Mouse (Mus musculus): ENCODE data around the gene Zcchc4. TPM values are rescaled to one million over a fixed set of nuclear protein-coding genes. Genes with fewer than 3 reads are reported as not detected.

Zcchc4 gene
- polyA plus RNA-seq, 1 experiment from 2014 or later, result 23.7 TPM

- Histone ChIP-seq H3K4me2 (ENCODE audit: low read depth, severe bottlenecking) (no peak overlapping the region; the same call in 1 of the 2 replicates), H3K4me1 (ENCODE audit: control insufficient read depth, insufficient read depth, low read length) (peaks cover 11% of the 10 kb centered on the region), H3K9ac (ENCODE audit: low read length) (no peak overlapping the region), H3K9me3 (ENCODE audit: control insufficient read depth, low read length) (no peaks in the 10 kb centered on the region), H3K4me3 (ENCODE audit: low read depth, low read length) (no peak overlapping the region), H3K27me3 (ENCODE audit: control insufficient read depth, insufficient read depth, low read length) (no peaks in the 10 kb centered on the region), H3K27ac (replicated peaks; ENCODE audit: low read depth, low read length) (peak overlapping the region; percentile 80; the same call in 1 of the 2 replicates), H3K36me3 (ENCODE audit: control insufficient read depth, insufficient read depth, low read length) (no peaks in the 10 kb centered on the region)
- DNase-seq (ENCODE audit: low spot score) (no peak), ATAC-seq (ENCODE audit: insufficient number of reproducible peaks, low FRiP score, low TSS enrichment, low read depth) (no peak)
Observed at GRCm38 (mm10) chr5:52833005-52833404, 57.8 kb downstream of the Zcchc4 start.

GRCm38 (mm10) chr5:52833761-52834274 is 58.6 kb downstream of the Zcchc4 start, which contains the start of gene Anapc4:
Gene Anapc4, plus strand, starts transcription at chr5:52834012.
- peak; percentile 100 for ATAC-seq (ENCODE audit: insufficient number of reproducible peaks, low FRiP score, low TSS enrichment, low read depth)
- under 1% methylated on average over 50 of the region's 50 CpGs for WGBS

GRCm38 (mm10) chr5:52834386-52834785 is 59.2 kb downstream of the Zcchc4 start:
- peak overlapping the region; percentile 93 for H3K9ac ChIP-seq (ENCODE audit: low read length)
- ATAC-seq (ENCODE audit: insufficient number of reproducible peaks, low FRiP score, low TSS enrichment, low read depth) (no peak), DNase-seq (ENCODE audit: low spot score) (no peak)
- peak overlapping the region; percentile 80 for H3K27ac ChIP-seq (replicated peaks; ENCODE audit: low read depth, low read length)
- no peaks in the 10 kb centered on the region for H3K27me3 ChIP-seq (ENCODE audit: control insufficient read depth, insufficient read depth, low read length)
- peak overlapping the region; percentile 71 for H3K4me3 ChIP-seq (ENCODE audit: low read depth, low read length)
- H3K4me2 ChIP-seq (ENCODE audit: low read depth, severe bottlenecking), result peak overlapping the region; percentile 75
- H3K36me3 ChIP-seq (ENCODE audit: control insufficient read depth, insufficient read depth, low read length), result no peaks in the 10 kb centered on the region
- WGBS, result 11% methylated on average over 8 of the region's 8 CpGs
- H3K9me3 ChIP-seq (ENCODE audit: control insufficient read depth, low read length), result no peaks in the 10 kb centered on the region
- peaks cover 11% of the 10 kb centered on the region for H3K4me1 ChIP-seq (ENCODE audit: control insufficient read depth, insufficient read depth, low read length)

More at GRCm38 (mm10) chr5:52833761-52834274, 58.6 kb downstream of the Zcchc4 start, which contains the start of gene Anapc4:
- Histone ChIP-seq H3K27me3 (ENCODE audit: control insufficient read depth, insufficient read depth, low read length) (no peaks in the 10 kb centered on the region), H3K4me3 (ENCODE audit: low read depth, low read length) (peak within 1 kb of the TSS; percentile 71), H3K27ac (replicated peaks; ENCODE audit: low read depth, low read length) (peak within 1 kb of the TSS; percentile 80), H3K9ac (ENCODE audit: low read length) (peak within 1 kb of the TSS; percentile 93), H3K4me2 (ENCODE audit: low read depth, severe bottlenecking) (peak within 1 kb of the TSS; percentile 75), H3K36me3 (ENCODE audit: control insufficient read depth, insufficient read depth, low read length) (no peaks in the 10 kb centered on the region), H3K4me1 (ENCODE audit: control insufficient read depth, insufficient read depth, low read length) (peaks cover 11% of the 10 kb centered on the region), H3K9me3 (ENCODE audit: control insufficient read depth, low read length) (no peaks in the 10 kb centered on the region)
- peak; percentile 100 for DNase-seq (ENCODE audit: low spot score)

- Histone ChIP-seq H3K4me1 (ENCODE audit: control insufficient read depth, insufficient read depth, low read length) (no peaks in the 10 kb centered on the region), H3K27ac (replicated peaks; ENCODE audit: low read depth, low read length) (no peak overlapping the region), H3K4me3 (ENCODE audit: low read depth, low read length) (no peak overlapping the region), H3K9me3 (ENCODE audit: control insufficient read depth, low read length) (no peaks in the 10 kb centered on the region), H3K36me3 (ENCODE audit: control insufficient read depth, insufficient read depth, low read length) (peaks cover 2% of the 10 kb centered on the region; the same call in 1 of the 2 replicates), H3K27me3 (ENCODE audit: control insufficient read depth, insufficient read depth, low read length) (no peaks in the 10 kb centered on the region), H3K9ac (ENCODE audit: low read length) (no peak overlapping the region), H3K4me2 (ENCODE audit: low read depth, severe bottlenecking) (no peak overlapping the region)
- 96% methylated on average over 7 of the region's 7 CpGs for WGBS
- no peak for ATAC-seq (ENCODE audit: insufficient number of reproducible peaks, low FRiP score, low TSS enrichment, low read depth)
- no peak for DNase-seq (ENCODE audit: low spot score)
Observed at GRCm38 (mm10) chr5:52844319-52844718, 69.1 kb downstream of the Zcchc4 start.

- Histone ChIP-seq H3K27me3 (ENCODE audit: control insufficient read depth, insufficient read depth, low read length) (no peaks in the 10 kb centered on the region), H3K27ac (replicated peaks; ENCODE audit: low read depth, low read length) (no peak overlapping the region), H3K36me3 (ENCODE audit: control insufficient read depth, insufficient read depth, low read length) (peaks cover 15% of the 10 kb centered on the region), H3K4me2 (ENCODE audit: low read depth, severe bottlenecking) (no peak overlapping the region), H3K9me3 (ENCODE audit: control insufficient read depth, low read length) (no peaks in the 10 kb centered on the region), H3K9ac (ENCODE audit: low read length) (no peak overlapping the region), H3K4me3 (ENCODE audit: low read depth, low read length) (no peak overlapping the region), H3K4me1 (ENCODE audit: control insufficient read depth, insufficient read depth, low read length) (no peaks in the 10 kb centered on the region)
- ATAC-seq (ENCODE audit: insufficient number of reproducible peaks, low FRiP score, low TSS enrichment, low read depth), result no peak
- DNase-seq (ENCODE audit: low spot score), result no peak
- 84% methylated on average over 5 of the region's 5 CpGs for WGBS
Observed at GRCm38 (mm10) chr5:52855727-52856126, 80.5 kb downstream of the Zcchc4 start.

- Histone ChIP-seq H3K4me2 (ENCODE audit: low read depth, severe bottlenecking) (no peak overlapping the region), H3K27ac (replicated peaks; ENCODE audit: low read depth, low read length) (no peak overlapping the region), H3K27me3 (ENCODE audit: control insufficient read depth, insufficient read depth, low read length) (no peaks in the 10 kb centered on the region), H3K4me3 (ENCODE audit: low read depth, low read length) (no peak overlapping the region), H3K9ac (ENCODE audit: low read length) (no peak overlapping the region), H3K9me3 (ENCODE audit: control insufficient read depth, low read length) (no peaks in the 10 kb centered on the region), H3K4me1 (ENCODE audit: control insufficient read depth, insufficient read depth, low read length) (no peaks in the 10 kb centered on the region), H3K36me3 (ENCODE audit: control insufficient read depth, insufficient read depth, low read length) (peaks cover 18% of the 10 kb centered on the region)
- 93% methylated on average over 8 of the region's 8 CpGs for WGBS
- no peak for DNase-seq (ENCODE audit: low spot score)
- ATAC-seq (ENCODE audit: insufficient number of reproducible peaks, low FRiP score, low TSS enrichment, low read depth), result no peak
Observed at GRCm38 (mm10) chr5:52864446-52864845, 89.2 kb downstream of the Zcchc4 start.

- no peak for ATAC-seq (ENCODE audit: insufficient number of reproducible peaks, low FRiP score, low TSS enrichment, low read depth)
- Histone ChIP-seq H3K9ac (ENCODE audit: low read length) (no peak overlapping the region), H3K4me2 (ENCODE audit: low read depth, severe bottlenecking) (no peak overlapping the region), H3K4me3 (ENCODE audit: low read depth, low read length) (no peak overlapping the region), H3K36me3 (ENCODE audit: control insufficient read depth, insufficient read depth, low read length) (peaks cover 13% of the 10 kb centered on the region), H3K27me3 (ENCODE audit: control insufficient read depth, insufficient read depth, low read length) (no peaks in the 10 kb centered on the region), H3K4me1 (ENCODE audit: control insufficient read depth, insufficient read depth, low read length) (no peaks in the 10 kb centered on the region), H3K27ac (replicated peaks; ENCODE audit: low read depth, low read length) (no peak overlapping the region), H3K9me3 (ENCODE audit: control insufficient read depth, low read length) (no peaks in the 10 kb centered on the region)
- DNase-seq (ENCODE audit: low spot score), result no peak
- WGBS, result 93% methylated on average over 9 of the region's 9 CpGs
Observed at GRCm38 (mm10) chr5:52865825-52866224, 90.6 kb downstream of the Zcchc4 start.

- H3K9ac ChIP-seq (ENCODE audit: low read length), result no peak overlapping the region
Observed at GRCm38 (mm10) chr5:52866361-52867155, 91.3 kb downstream of the Zcchc4 start.

More at GRCm38 (mm10) chr5:52866361-52867155, 91.3 kb downstream of the Zcchc4 start:
- Histone ChIP-seq H3K27ac (replicated peaks; ENCODE audit: low read depth, low read length) (no peak overlapping the region), H3K4me2 (ENCODE audit: low read depth, severe bottlenecking) (no peak overlapping the region), H3K27me3 (ENCODE audit: control insufficient read depth, insufficient read depth, low read length) (no peaks in the 10 kb centered on the region), H3K4me3 (ENCODE audit: low read depth, low read length) (no peak overlapping the region), H3K9me3 (ENCODE audit: control insufficient read depth, low read length) (no peaks in the 10 kb centered on the region), H3K36me3 (ENCODE audit: control insufficient read depth, insufficient read depth, low read length) (peaks cover 13% of the 10 kb centered on the region), H3K4me1 (ENCODE audit: control insufficient read depth, insufficient read depth, low read length) (no peaks in the 10 kb centered on the region)
- no peak for DNase-seq (ENCODE audit: low spot score)
- 90% methylated on average over 18 of the region's 18 CpGs for WGBS
- ATAC-seq (ENCODE audit: insufficient number of reproducible peaks, low FRiP score, low TSS enrichment, low read depth), result no peak

Measured in limb, embryonic 11.5 days (tissue).